Mouse (Mus musculus) adrenal gland, adult 2 months (tissue): ENCODE results near the gene Olfr125. TPM values are rescaled to one million over a fixed set of nuclear protein-coding genes. Genes with fewer than 3 reads are reported as not detected.

Experiments
- DNase-seq: peaks from one replicate; pipeline ENCODE4 v3.0.0; 2021
- long read RNA-seq: library from polyadenylated mRNA; stranded (forward); transcript quantifications from one replicate; pipeline ENCODE4 v2.0.0, GENCODE M21; 2021
- polyA plus RNA-seq: library from polyadenylated mRNA; depleted of rRNA; stranded (reverse); fragments of >200 nt; gene quantifications from 2 replicates; pipeline ENCODE4 v1.2.3, GENCODE M21; 2012; rRNA removed
- total RNA-seq, 2 experiments: library from RNA; stranded (reverse); gene quantifications; 2 replicates each; pipeline ENCODE4 v1.2.3; 2021

Gene Olfr125
- total RNA-seq (not detected), polyA plus RNA-seq (not detected in 2 replicates)
- long read RNA-seq: 0 reads

GRCm38 (mm10) chr17:37832649-37833048 lies at the start of gene Olfr125:
Gene Olfr125, plus strand, starts transcription at chr17:37832949.
- DNase-seq: no peak

GRCm38 (mm10) chr17:37793229-37793628 lies 39.5 kb upstream of the Olfr125 start, which contains the start of gene Olfr123:
Gene Olfr123, plus strand, starts transcription at chr17:37793529.
- DNase-seq: no peak

GRCm38 (mm10) chr17:37799588-37799987 lies 33.2 kb upstream of the Olfr125 start, which contains the start of gene Olfr124:
Gene Olfr124, plus strand, starts transcription at chr17:37799888.
- DNase-seq: no peak

- no peak for DNase-seq
These were observed 14.4 kb downstream of the Olfr125 start, which contains the start of gene Olfr126 for GRCm38 (mm10) chr17:37847183-37847582. Gene Olfr126, plus strand, starts transcription at chr17:37847483.

- DNase-seq: no peak
These were observed 31.2 kb downstream of the Olfr125 start for GRCm38 (mm10) chr17:37863901-37864300.

GRCm38 (mm10) chr17:37869676-37870205 lies 37.0 kb downstream of the Olfr125 start:
- no peak for DNase-seq

- no peak for DNase-seq
These were observed 41.1 kb downstream of the Olfr125 start for GRCm38 (mm10) chr17:37873830-37874229.

Other genes with a start within 250 kb of the Olfr125 start
- gene Olfr114, start 240.2 kb upstream of the Olfr125 start, total RNA-seq: not detected
- not detected in 2 replicates for gene Olfr114, start 240.2 kb upstream of the Olfr125 start, polyA plus RNA-seq
- gene Olfr115, start 205.8 kb upstream of the Olfr125 start, total RNA-seq: not detected
- not detected in 2 replicates for gene Olfr115, start 205.8 kb upstream of the Olfr125 start, polyA plus RNA-seq
- not detected for gene Olfr116, start 205.8 kb upstream of the Olfr125 start, total RNA-seq
- not detected in 2 replicates for gene Olfr116, start 205.8 kb upstream of the Olfr125 start, polyA plus RNA-seq
- not detected for gene Olfr117, start 169.2 kb upstream of the Olfr125 start, total RNA-seq
- not detected in 2 replicates for gene Olfr117, start 169.2 kb upstream of the Olfr125 start, polyA plus RNA-seq
- gene Olfr118, start 166.0 kb upstream of the Olfr125 start, total RNA-seq: not detected
- not detected in 2 replicates for gene Olfr118, start 166.0 kb upstream of the Olfr125 start, polyA plus RNA-seq
- not detected for gene Olfr119, start 136.4 kb upstream of the Olfr125 start, total RNA-seq
- not detected in 2 replicates for gene Olfr119, start 136.4 kb upstream of the Olfr125 start, polyA plus RNA-seq
- not detected for gene Olfr120, start 111.1 kb upstream of the Olfr125 start, total RNA-seq
- gene Olfr120, start 111.1 kb upstream of the Olfr125 start, polyA plus RNA-seq: not detected in 2 replicates
- not detected for gene Olfr121, start 84.1 kb upstream of the Olfr125 start, total RNA-seq
- gene Olfr121, start 84.1 kb upstream of the Olfr125 start, polyA plus RNA-seq: not detected in 2 replicates
- gene Olfr122, start 64.3 kb upstream of the Olfr125 start, total RNA-seq: not detected
- gene Olfr122, start 64.3 kb upstream of the Olfr125 start, polyA plus RNA-seq: not detected in 2 replicates
- gene Olfr123, start 39.4 kb upstream of the Olfr125 start, total RNA-seq: not detected
- gene Olfr123, start 39.4 kb upstream of the Olfr125 start, polyA plus RNA-seq: not detected in 2 replicates
- gene Olfr124, start 33.1 kb upstream of the Olfr125 start, total RNA-seq: not detected
- gene Olfr124, start 33.1 kb upstream of the Olfr125 start, polyA plus RNA-seq: not detected in 2 replicates
- not detected for gene Olfr126, start 14.5 kb downstream of the Olfr125 start, total RNA-seq
- gene Olfr126, start 14.5 kb downstream of the Olfr125 start, polyA plus RNA-seq: not detected in 2 replicates
- gene Olfr127, start 67.5 kb downstream of the Olfr125 start, total RNA-seq: not detected
- not detected in 2 replicates for gene Olfr127, start 67.5 kb downstream of the Olfr125 start, polyA plus RNA-seq
- gene Olfr128, start 87.6 kb downstream of the Olfr125 start, total RNA-seq: not detected
- gene Olfr128, start 87.6 kb downstream of the Olfr125 start, polyA plus RNA-seq: not detected in 2 replicates
- gene Olfr761, start 120.1 kb downstream of the Olfr125 start, total RNA-seq: not detected
- not detected in 2 replicates for gene Olfr761, start 120.1 kb downstream of the Olfr125 start, polyA plus RNA-seq
- gene Olfr129, start 227.1 kb downstream of the Olfr125 start, total RNA-seq: not detected
- gene Olfr129, start 227.1 kb downstream of the Olfr125 start, polyA plus RNA-seq: not detected in 2 replicates
- gene Olfr130, start 231.0 kb downstream of the Olfr125 start, total RNA-seq: not detected
- gene Olfr130, start 231.0 kb downstream of the Olfr125 start, polyA plus RNA-seq: not detected in 2 replicates